Mouse (Mus musculus) forebrain, embryonic 16.5 days (tissue): ENCODE measurements at regions not wholly inside any gene's neighbourhood (a gene's known extent, or its start where the extent isn't known, plus 50 kb on each side); places are given as distances from the start of the nearest gene placed in this dataset.

Experiments
- ATAC-seq: fragments of 200-750 bp; cut with Nextera tagmentation; 2 replicates; pipeline ENCODE4 v1.8.0; 2017; ENCODE audit warnings: mild to moderate bottlenecking, moderate library complexity
- H3K27ac ChIP-seq: fragments of 300-500 bp; sonication (generic); 2 replicates; pipeline ENCODE4 v1.5.1; 2014; ENCODE audit warnings: low read length, control low read depth
- H3K27me3 ChIP-seq: fragments of 300-500 bp; sonication (generic); replicated peaks from 2 replicates; pipeline ENCODE4 v1.6.1; 2014; ENCODE audit warnings: low read length; ENCODE audit not compliant: control insufficient read depth, insufficient read depth
- H3K36me3 ChIP-seq: fragments of 300-500 bp; sonication (generic); 2 replicates; pipeline ENCODE4 v1.6.1; 2014; ENCODE audit not compliant: control insufficient read depth, insufficient read depth
- H3K4me1 ChIP-seq: fragments of 300-500 bp; sonication (generic); replicated peaks from 2 replicates; pipeline ENCODE4 v1.6.1; 2014; ENCODE audit warnings: low read length; ENCODE audit not compliant: control insufficient read depth, insufficient read depth
- H3K4me2 ChIP-seq: fragments of 300-500 bp; sonication (generic); 2 replicates; pipeline ENCODE4 v1.6.1; 2014; ENCODE audit warnings: mild to moderate bottlenecking, low read length, control low read depth
- H3K4me3 ChIP-seq: fragments of 300-500 bp; sonication (generic); replicated peaks from 2 replicates; pipeline ENCODE4 v1.5.1; 2014; ENCODE audit warnings: mild to moderate bottlenecking, low read length, control low read depth
- H3K9ac ChIP-seq: fragments of 300-500 bp; sonication (generic); replicated peaks from 2 replicates; pipeline ENCODE4 v1.6.1; 2014; ENCODE audit warnings: low read depth, low read length, control low read depth
- H3K9me3 ChIP-seq: fragments of 300-500 bp; sonication (generic); 2 replicates; pipeline ENCODE4 v1.6.1; 2016; ENCODE audit warnings: low read length; ENCODE audit not compliant: control insufficient read depth
- WGBS: fragments of 180-500 bp; shearing (Covaris S2); extraction: QIAGEN DNeasy Blood & Tissue Kit; methylation state at CpG from one replicate; pipeline ENCODE4 v1.1.7; 2014; 5-methylcytosine and 5-hydroxymethylcytosine counted together

DNA sequence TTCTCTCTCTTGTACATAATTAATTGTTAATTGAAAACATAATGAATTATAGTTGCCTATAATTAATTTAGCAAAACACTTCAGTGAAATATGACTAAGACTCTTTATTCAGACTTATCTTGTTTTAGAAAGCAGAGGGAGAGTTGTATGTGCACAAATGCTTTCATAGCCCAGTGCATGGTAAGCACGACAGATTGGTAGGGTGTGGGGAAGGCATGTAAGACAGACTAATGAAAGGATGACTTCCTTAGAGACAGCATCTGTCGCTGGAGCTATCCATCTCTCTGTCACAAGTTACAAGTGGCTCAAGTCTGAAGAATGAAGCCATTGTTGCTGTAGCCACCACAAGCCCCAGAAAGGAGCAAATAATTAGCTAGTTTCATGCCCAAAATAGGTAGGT lies 376.9 kb downstream of the 4930474N05Rik start:
- Histone ChIP-seq H3K27me3 (no peaks in the 10 kb centered on the region), H3K9me3 (no peaks in the 10 kb centered on the region), H3K27ac (no peak overlapping the region), H3K4me2 (no peak overlapping the region), H3K9ac (no peak overlapping the region), H3K4me3 (no peak overlapping the region), H3K4me1 (no peaks in the 10 kb centered on the region), H3K36me3 (no peaks in the 10 kb centered on the region)
- no peak for ATAC-seq
- 71% methylated on average over 2 of the region's 2 CpGs for WGBS

DNA sequence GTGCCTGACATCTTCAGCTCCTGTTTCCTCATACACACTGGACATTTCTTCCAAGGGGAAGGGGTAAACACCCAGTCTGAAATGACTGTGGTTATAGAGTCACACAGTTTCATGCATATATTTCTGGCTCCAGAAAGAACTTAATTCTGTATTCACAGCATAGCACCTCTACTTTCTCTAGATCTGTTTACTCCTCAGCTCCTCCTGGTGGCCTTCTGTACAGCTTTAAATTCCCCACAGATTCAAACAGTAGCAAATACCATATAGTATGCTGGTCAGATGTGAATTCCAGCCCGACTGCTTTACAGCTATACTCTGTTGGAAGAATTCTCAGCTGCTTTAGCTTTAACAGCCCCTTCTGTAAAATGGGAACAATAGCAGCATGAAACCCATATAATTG lies 375.6 kb downstream of the 4930474N05Rik start:
- Histone ChIP-seq H3K9ac (no peak overlapping the region), H3K4me3 (no peak overlapping the region), H3K36me3 (no peaks in the 10 kb centered on the region), H3K4me1 (no peaks in the 10 kb centered on the region), H3K4me2 (no peak overlapping the region), H3K27me3 (no peaks in the 10 kb centered on the region), H3K27ac (no peak overlapping the region), H3K9me3 (no peaks in the 10 kb centered on the region)
- 75% methylated on average over 1 of the region's 1 CpGs for WGBS
- no peak for ATAC-seq

DNA sequence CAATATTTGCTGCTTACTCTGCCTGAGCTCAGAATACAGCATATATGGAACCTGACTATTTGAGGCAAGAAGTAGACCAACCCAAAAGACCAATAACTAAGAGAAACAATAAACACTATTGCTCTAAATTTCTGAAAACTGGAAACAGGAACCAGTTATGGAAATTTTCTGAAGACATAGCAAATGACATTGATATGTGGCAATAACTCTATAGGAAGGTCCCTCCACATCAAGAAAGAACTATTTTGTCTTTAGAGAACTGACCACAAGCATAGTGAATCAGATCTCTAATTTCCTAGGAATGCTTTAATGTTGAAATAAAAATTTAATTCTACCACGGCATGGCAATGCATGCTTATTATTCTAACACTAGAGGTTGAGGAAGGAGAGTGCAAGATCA lies 358.3 kb downstream of the 4930474N05Rik start:
- Histone ChIP-seq H3K4me2 (no peak overlapping the region), H3K4me1 (no peaks in the 10 kb centered on the region), H3K9me3 (no peaks in the 10 kb centered on the region), H3K4me3 (no peak overlapping the region), H3K9ac (no peak overlapping the region), H3K27ac (no peak overlapping the region), H3K36me3 (no peaks in the 10 kb centered on the region), H3K27me3 (no peaks in the 10 kb centered on the region)
- 90% methylated on average over 1 of the region's 1 CpGs for WGBS
- ATAC-seq, result no peak

DNA sequence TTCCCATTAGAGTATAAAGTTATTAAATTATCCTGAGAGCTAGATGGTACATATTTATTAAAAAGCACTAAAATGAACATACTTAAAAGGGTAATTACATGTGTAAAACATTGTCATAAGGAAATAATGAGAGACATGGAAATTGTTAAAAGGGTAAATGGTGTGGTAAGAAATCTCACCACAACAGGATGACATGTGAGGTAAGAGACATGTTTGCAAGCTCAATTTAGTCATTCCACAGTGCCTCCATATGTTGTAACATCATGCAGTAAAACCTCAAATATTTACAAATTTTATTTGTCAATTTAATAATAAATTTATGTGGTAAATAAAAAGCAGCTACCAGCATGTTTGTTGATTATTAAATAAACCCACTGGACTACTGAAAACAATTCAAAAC lies 355.4 kb downstream of the 4930474N05Rik start:
- ATAC-seq, result no peak
- Histone ChIP-seq H3K4me1 (no peaks in the 10 kb centered on the region), H3K4me3 (no peak overlapping the region)

DNA sequence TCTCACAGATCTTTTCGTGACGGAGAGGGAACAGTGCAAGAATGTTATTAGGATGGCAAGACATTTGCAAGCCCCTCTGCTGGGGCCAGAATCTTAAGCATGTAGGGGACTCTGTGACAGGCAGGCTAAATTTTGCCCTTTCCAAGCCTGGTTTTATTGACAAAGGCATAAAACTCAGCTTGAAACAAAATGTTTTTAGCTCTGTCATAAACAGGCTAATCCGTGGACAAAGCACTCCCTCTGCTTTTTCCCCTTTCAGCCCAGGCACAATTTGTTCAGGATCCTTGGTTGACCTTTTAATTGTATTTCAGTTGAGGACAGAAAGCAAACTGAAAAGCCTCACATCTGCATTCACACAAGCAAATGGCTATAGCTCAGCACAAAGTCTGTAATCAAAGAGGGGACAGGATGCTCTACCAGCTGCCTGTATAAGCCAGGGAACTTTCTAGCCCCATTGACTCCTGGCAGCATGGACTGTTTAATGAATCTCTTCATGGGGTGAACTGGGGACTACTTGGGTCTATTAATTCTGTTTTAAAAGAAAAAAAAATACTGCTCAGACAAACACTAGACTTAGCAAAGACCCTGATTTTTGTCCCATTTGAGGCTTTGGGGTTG lies 320.0 kb downstream of the 4930474N05Rik start:
- Histone ChIP-seq H3K4me1 (no peaks in the 10 kb centered on the region), H3K4me2 (no peak overlapping the region), H3K9me3 (no peaks in the 10 kb centered on the region), H3K27me3 (no peaks in the 10 kb centered on the region), H3K9ac (no peak overlapping the region), H3K36me3 (no peaks in the 10 kb centered on the region), H3K27ac (no peak overlapping the region), H3K4me3 (no peak overlapping the region)
- no peak for ATAC-seq
- 17% methylated on average over 3 of the region's 3 CpGs for WGBS

More for the DNA sequence above, 355.4 kb downstream of the 4930474N05Rik start:
- H3K9me3 ChIP-seq, result no peaks in the 10 kb centered on the region
- no peak overlapping the region for H3K4me2 ChIP-seq
- H3K27me3 ChIP-seq, result no peaks in the 10 kb centered on the region
- no peak overlapping the region for H3K27ac ChIP-seq
- no peaks in the 10 kb centered on the region for H3K36me3 ChIP-seq
- H3K9ac ChIP-seq, result no peak overlapping the region

DNA sequence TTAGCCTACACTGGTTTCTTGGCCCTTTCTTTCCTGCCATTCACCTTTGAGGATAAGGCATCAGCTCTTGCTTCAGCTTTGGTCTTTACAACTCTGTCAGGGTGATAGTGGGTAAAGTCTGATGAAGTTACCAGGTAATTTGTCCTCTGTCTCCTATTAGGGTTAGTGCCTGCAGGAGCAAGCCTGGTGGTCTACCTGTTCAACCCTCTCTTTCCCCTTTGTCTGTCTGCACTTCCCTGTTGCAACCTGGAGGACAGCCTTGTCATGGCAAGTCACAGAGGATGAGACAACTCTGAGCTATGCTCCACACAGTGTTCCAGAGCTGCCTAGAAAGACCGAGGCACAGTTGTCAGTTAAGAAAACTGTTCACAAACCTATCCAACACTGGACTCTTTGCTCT lies 319.5 kb downstream of the 4930474N05Rik start:
- Histone ChIP-seq H3K4me1 (no peaks in the 10 kb centered on the region), H3K4me3 (no peak overlapping the region), H3K9ac (no peak overlapping the region), H3K4me2 (no peak overlapping the region), H3K27me3 (no peaks in the 10 kb centered on the region), H3K27ac (no peak overlapping the region), H3K36me3 (no peaks in the 10 kb centered on the region), H3K9me3 (no peaks in the 10 kb centered on the region)
- ATAC-seq, result no peak
- 56% methylated on average over 1 of the region's 1 CpGs for WGBS
